Mouse (Mus musculus) liver, embryonic 14.5 days (tissue): Measurements from ENCODE around the gene Rab21.

ENCODE experiments used
- CTCF ChIP-seq: IDR thresholded peaks from 2 replicates; pipeline ENCODE4 v1.5.1; 2016; ENCODE audit warnings: antibody characterized with exemption, low read depth, control low read depth
- EP300 ChIP-seq: IDR thresholded peaks from 2 replicates; pipeline ENCODE4 v1.6.1; 2016; ENCODE audit warnings: antibody characterized with exemption, low read depth

- TF ChIP-seq EP300, result no peak
- no peak for TF ChIP-seq CTCF
Observed at GRCm38 (mm10) chr10:115262926-115263562, 52.4 kb downstream of the Rab21 start.
